Mouse (Mus musculus) liver, embryonic 14.5 days (tissue): ENCODE measurements at regions not wholly inside any gene's neighbourhood (a gene's known extent, or its start where the extent isn't known, plus 50 kb on each side); places are given as distances from the start of the nearest gene placed in this dataset.

Experiments
- CTCF ChIP-seq: IDR thresholded peaks from 2 replicates; pipeline ENCODE4 v1.5.1; 2016; ENCODE audit warnings: antibody characterized with exemption, low read depth, control low read depth
- EP300 ChIP-seq: IDR thresholded peaks from 2 replicates; pipeline ENCODE4 v1.6.1; 2016; ENCODE audit warnings: antibody characterized with exemption, low read depth

GRCm38 (mm10) chr19:14340759-14341158, 257.1 kb downstream of the Tle4 start:
- TF ChIP-seq CTCF, result no peak
- no peak for TF ChIP-seq EP300
